Mouse (Mus musculus): ENCODE measurements around the gene Ak3.

DNA sequence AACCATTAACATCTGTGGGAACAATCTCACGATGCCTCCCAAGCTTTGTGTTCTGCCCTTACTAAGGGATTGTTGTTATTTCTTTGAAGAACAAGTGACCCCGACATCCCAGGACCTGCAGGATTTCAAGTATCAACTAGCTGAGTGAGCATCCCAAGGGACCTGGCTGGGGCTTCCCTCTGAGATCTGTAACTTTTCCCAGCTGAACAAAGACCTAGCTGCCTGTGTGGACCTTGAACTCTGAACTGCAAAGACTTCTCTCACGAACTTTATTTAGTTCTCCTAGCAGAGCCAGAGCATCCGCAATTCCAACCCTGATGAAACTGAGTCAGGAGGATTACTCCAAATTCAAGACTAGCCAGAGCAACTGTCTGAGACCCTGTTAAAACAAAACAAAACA lies 2.4 kb downstream of the Ak3 start:
- TF ChIP-seq CTCF (conservative IDR thresholded peaks at IDR 0.05; ENCODE audit: insufficient read depth, insufficient read length, low read depth, low read length) (no peak), POLR2A (IDR thresholded peaks at IDR 0.05; ENCODE audit: low read depth, low read length) (no peak)

All from kidney, adult 2 months (tissue).